Mouse (Mus musculus): ENCODE results near the gene Elk4. TPM values are rescaled to one million over a fixed set of nuclear protein-coding genes. Genes with fewer than 3 reads are reported as not detected.

The Elk4 gene
- polyA plus RNA-seq, 2 experiments: 9.1 to 12.0 TPM

DNA sequence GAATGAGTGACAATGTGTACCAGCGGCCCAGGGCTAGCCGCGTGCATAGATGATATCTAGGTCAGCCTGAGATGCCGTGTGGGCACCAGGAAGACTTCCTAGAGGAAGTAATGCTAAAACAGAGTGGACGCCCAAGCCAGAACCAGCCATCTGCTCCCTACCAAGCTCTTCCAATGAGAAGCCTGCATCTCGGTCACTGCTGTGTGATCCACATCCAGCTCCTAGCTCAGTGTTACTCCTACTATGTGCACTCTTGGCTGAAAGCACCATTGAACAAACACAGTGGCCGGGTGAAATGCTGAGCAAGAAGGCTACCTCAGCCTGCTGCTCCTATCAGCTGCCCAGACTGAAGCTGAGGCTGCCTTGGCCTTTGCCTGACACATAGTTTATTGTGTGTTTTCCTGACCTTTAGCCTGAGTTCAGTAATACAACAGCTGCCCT, 14.8 kb upstream of the Elk4 start:
- no peaks in the 10 kb centered on the region for H3K9me3 ChIP-seq (ENCODE audit: control insufficient read depth, low read length)
- H3K27ac ChIP-seq: no peak overlapping the region
- H3K4me3 ChIP-seq (ENCODE audit: insufficient read depth in 1 of 2, low read depth in 2 of 2, low read length in 2 of 2): no peak overlapping the region
- H3K36me3 ChIP-seq (replicated peaks; ENCODE audit: control insufficient read depth, insufficient read depth, low read depth): no peaks in the 10 kb centered on the region
- no peak overlapping the region for H3K9ac ChIP-seq (replicated peaks)
- TF ChIP-seq EP300 (IDR thresholded peaks at IDR 0.05; ENCODE audit: low read depth) (no peak), CTCF (IDR thresholded peaks at IDR 0.05; ENCODE audit: low read depth) (no peak)
- no peak overlapping the region for H3K4me2 ChIP-seq (ENCODE audit: low read depth)
- ATAC-seq (ENCODE audit: insufficient read depth) (peak; percentile 31; the same call in 1 of the 2 replicates), DNase-seq (ENCODE audit: low read depth in 3 of 3, low spot score in 3 of 3) (no peak)
- 50% methylated on average over 7 of the region's 7 CpGs for WGBS (ENCODE audit: insufficient replicate concordance)
- H3K27me3 ChIP-seq (ENCODE audit: control insufficient read depth, insufficient read depth, low read length): no peaks in the 10 kb centered on the region
- H3K4me1 ChIP-seq (replicated peaks; ENCODE audit: control insufficient read depth in 2 of 2, insufficient read depth in 2 of 2, low read length in 1 of 2): no peaks in the 10 kb centered on the region; a peak in 1 of 4 replicates

DNA sequence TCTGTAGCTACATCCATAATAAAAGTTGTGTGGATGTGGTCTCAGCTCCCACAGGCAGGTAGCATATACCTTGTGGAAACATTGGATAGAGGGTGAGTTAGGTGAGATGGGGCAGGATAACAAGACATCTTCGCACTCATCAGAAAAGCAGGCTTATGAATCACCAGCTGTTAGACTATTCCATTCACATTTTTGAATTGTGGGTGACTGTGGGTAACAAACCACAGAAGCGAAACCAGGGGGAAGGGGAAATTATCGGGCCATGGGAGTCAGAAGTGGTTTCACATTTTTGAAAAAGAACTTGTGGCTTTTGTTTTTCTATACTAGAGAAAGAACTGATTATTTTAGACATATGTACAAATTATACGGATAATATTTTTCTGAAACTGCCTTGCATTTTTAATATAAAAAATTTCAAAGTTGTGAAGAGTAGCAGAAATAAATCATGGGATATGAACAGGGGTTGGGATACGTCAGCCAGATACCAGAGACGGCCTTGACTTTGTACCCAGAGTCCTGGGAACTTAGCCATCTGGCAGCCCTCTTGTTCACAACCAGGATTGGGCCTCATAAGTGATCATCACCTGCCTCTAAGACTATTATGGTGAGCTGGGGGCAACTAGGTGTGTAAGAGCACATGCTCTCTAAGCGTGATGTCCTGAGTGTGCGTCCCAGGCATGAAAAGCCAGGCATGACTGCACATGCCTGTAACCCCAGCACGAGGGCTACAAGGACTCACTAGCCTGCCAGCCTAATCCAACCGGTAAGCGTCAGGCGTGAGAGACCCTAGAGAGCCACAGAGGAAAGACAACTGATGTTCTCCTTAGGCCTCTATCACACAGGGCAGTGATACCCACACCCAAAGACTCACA, 14.0 kb upstream of the Elk4 start:
- Histone ChIP-seq H3K36me3 (replicated peaks; ENCODE audit: control insufficient read depth, insufficient read depth, low read depth) (no peaks in the 10 kb centered on the region), H3K4me2 (ENCODE audit: low read depth) (no peak overlapping the region), H3K4me3 (ENCODE audit: insufficient read depth in 1 of 2, low read depth in 2 of 2, low read length in 2 of 2) (no peak overlapping the region), H3K27me3 (ENCODE audit: control insufficient read depth, insufficient read depth, low read length) (no peaks in the 10 kb centered on the region), H3K4me1 (replicated peaks; ENCODE audit: control insufficient read depth in 2 of 2, insufficient read depth in 2 of 2, low read length in 1 of 2) (no peaks in the 10 kb centered on the region; a peak in 1 of 4 replicates), H3K9me3 (ENCODE audit: control insufficient read depth, low read length) (no peaks in the 10 kb centered on the region), H3K9ac (replicated peaks) (no peak overlapping the region), H3K27ac (no peak overlapping the region)
- no peak for DNase-seq (ENCODE audit: low read depth in 3 of 3, low spot score in 3 of 3)
- ATAC-seq (ENCODE audit: insufficient read depth): no peak
- TF ChIP-seq CTCF (IDR thresholded peaks at IDR 0.05; ENCODE audit: low read depth): no peak
- 65% methylated on average over 12 of the region's 12 CpGs for WGBS (ENCODE audit: insufficient replicate concordance)

DNA sequence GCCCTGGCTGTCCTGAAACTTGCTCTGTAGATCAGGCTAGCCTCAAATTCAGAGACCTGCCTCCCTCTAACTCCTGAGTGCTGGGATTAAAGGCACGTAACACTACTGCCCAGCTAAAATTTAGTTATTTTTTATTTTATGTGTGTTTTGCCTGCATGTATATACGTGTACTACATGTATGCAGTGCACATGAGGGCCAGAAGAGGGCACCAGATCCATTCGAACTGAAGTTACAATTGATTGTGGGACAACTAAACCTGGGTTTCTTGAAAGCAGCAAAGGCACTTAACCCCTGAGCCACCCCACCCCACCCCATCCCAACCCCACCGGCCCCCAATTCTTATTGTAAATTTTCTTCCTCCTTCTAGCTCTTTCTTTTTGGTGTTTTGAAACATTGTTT, 12.3 kb upstream of the Elk4 start:
- TF ChIP-seq CTCF (IDR thresholded peaks at IDR 0.05; ENCODE audit: low read depth) (peak; percentile 80), EP300 (IDR thresholded peaks at IDR 0.05; ENCODE audit: low read depth) (no peak)
- H3K36me3 ChIP-seq (replicated peaks; ENCODE audit: control insufficient read depth, insufficient read depth, low read depth): no peaks in the 10 kb centered on the region
- H3K27me3 ChIP-seq (ENCODE audit: control insufficient read depth, insufficient read depth, low read length): no peaks in the 10 kb centered on the region
- whole genome bisulfite sequencing (ENCODE audit: insufficient replicate concordance): 12% methylated on average over 4 of the region's 4 CpGs
- H3K27ac ChIP-seq: no peak overlapping the region
- DNase-seq (ENCODE audit: low read depth in 3 of 3, low spot score in 3 of 3): no peak
- no peak overlapping the region for H3K4me3 ChIP-seq (ENCODE audit: insufficient read depth in 1 of 2, low read depth in 2 of 2, low read length in 2 of 2)
- ATAC-seq (ENCODE audit: insufficient read depth): no peak
- H3K9ac ChIP-seq (replicated peaks): no peak overlapping the region
- no peaks in the 10 kb centered on the region; a peak in 1 of 4 replicates for H3K4me1 ChIP-seq (replicated peaks; ENCODE audit: control insufficient read depth in 2 of 2, insufficient read depth in 2 of 2, low read length in 1 of 2)
- no peaks in the 10 kb centered on the region for H3K9me3 ChIP-seq (ENCODE audit: control insufficient read depth, low read length)
- H3K4me2 ChIP-seq (ENCODE audit: low read depth): no peak overlapping the region

DNA sequence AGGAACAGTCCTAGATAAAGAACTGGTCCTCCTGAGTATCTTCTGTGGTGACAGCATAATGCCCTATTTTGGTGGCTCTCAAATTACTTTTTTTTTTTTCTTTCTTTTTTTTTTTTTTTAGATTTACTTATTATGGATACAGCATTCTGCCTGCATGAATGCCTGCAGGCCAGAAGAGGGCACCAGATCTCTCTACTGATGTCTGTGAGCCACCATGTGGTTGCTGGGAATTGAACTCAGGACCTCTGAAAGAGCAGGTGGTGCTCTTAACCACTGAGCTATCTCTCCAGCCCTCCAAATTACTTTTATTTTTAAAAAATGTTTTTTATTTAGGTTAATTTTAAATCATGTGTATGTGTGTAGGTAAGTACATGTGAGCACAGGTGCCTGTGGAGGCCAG, 6.9 kb upstream of the Elk4 start:
- Histone ChIP-seq H3K36me3 (replicated peaks; ENCODE audit: control insufficient read depth, insufficient read depth, low read depth) (no peaks in the 10 kb centered on the region), H3K4me1 (replicated peaks; ENCODE audit: control insufficient read depth in 2 of 2, insufficient read depth in 2 of 2, low read length in 1 of 2) (no peaks in the 10 kb centered on the region), H3K9me3 (ENCODE audit: control insufficient read depth, low read length) (no peaks in the 10 kb centered on the region), H3K4me3 (ENCODE audit: insufficient read depth in 1 of 2, low read depth in 2 of 2, low read length in 2 of 2) (no peak overlapping the region), H3K27me3 (ENCODE audit: control insufficient read depth, insufficient read depth, low read length) (no peaks in the 10 kb centered on the region), H3K9ac (replicated peaks) (no peak overlapping the region), H3K27ac (no peak overlapping the region), H3K4me2 (ENCODE audit: low read depth) (no peak overlapping the region)
- DNase-seq (ENCODE audit: low read depth in 3 of 3, low spot score in 3 of 3): no peak
- no peak for ATAC-seq (ENCODE audit: insufficient read depth)
- TF ChIP-seq CTCF (IDR thresholded peaks at IDR 0.05; ENCODE audit: low read depth): peak; percentile 73
- no peak for TF ChIP-seq EP300 (IDR thresholded peaks at IDR 0.05; ENCODE audit: low read depth)

DNA sequence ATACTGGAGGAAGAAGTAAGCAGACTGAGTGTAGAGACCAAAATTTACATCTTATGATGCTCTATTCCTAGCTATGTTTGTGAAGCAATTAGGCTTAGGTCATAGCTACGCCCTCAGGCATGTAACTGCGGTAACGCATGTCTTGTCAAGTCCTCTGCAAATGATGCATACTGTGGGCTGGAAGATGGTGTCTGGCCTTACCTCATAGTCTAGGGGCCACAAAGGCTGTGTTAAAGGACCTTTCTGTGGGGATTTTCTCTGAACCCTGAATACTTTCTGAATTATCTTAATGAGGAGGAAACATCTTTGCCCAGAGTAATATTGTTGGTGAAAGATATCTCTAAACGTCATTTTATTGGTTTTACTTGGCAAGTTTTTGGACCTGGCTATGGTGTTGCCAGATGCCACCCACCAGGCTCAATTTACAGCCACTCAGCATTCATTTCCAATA, 5.5 kb upstream of the Elk4 start:
- no peak overlapping the region for H3K9ac ChIP-seq (replicated peaks)
- TF ChIP-seq EP300 (IDR thresholded peaks at IDR 0.05; ENCODE audit: low read depth) (no peak), CTCF (IDR thresholded peaks at IDR 0.05; ENCODE audit: low read depth) (no peak)
- H3K36me3 ChIP-seq (replicated peaks; ENCODE audit: control insufficient read depth, insufficient read depth, low read depth): no peaks in the 10 kb centered on the region
- H3K27me3 ChIP-seq (ENCODE audit: control insufficient read depth, insufficient read depth, low read length): no peaks in the 10 kb centered on the region
- H3K9me3 ChIP-seq (ENCODE audit: control insufficient read depth, low read length): no peaks in the 10 kb centered on the region
- WGBS (ENCODE audit: insufficient replicate concordance): 68% methylated on average over 4 of the region's 4 CpGs
- no peak overlapping the region for H3K27ac ChIP-seq
- ATAC-seq (ENCODE audit: insufficient read depth): no peak
- no peak overlapping the region for H3K4me2 ChIP-seq (ENCODE audit: low read depth)
- H3K4me3 ChIP-seq (ENCODE audit: insufficient read depth in 1 of 2, low read depth in 2 of 2, low read length in 2 of 2): no peak overlapping the region
- DNase-seq (ENCODE audit: low read depth in 3 of 3, low spot score in 3 of 3): no peak
- H3K4me1 ChIP-seq (replicated peaks; ENCODE audit: control insufficient read depth in 2 of 2, insufficient read depth in 2 of 2, low read length in 1 of 2): peaks cover 0 to 5% of the 10 kb centered on the region in 2 experiments; a peak in 3 of 4 replicates

All from liver, embryonic 14.5 days (tissue).